Mouse (Mus musculus) kidney, embryonic 14.5 days (tissue): Measurements from ENCODE around the gene Boll. TPM values are rescaled to one million over a fixed set of nuclear protein-coding genes. Genes with fewer than 3 reads are reported as not detected.

ENCODE experiments used
- ATAC-seq: fragments of 200-750 bp; cut with Nextera tagmentation; 2 replicates; pipeline ENCODE4 v1.8.0; 2017; ENCODE audit warnings: moderate number of reproducible peaks, mild to moderate bottlenecking, moderate TSS enrichment, moderate library complexity; ENCODE audit not compliant: low FRiP score, low TSS enrichment
- H3K27ac ChIP-seq: fragments of 300-500 bp; sonication (generic); 2 replicates; pipeline ENCODE4 v1.5.1; 2014; ENCODE audit warnings: low read depth, mild to moderate bottlenecking, low read length, moderate library complexity, mixed read lengths
- H3K27me3 ChIP-seq: fragments of 300-500 bp; sonication (generic); 2 replicates; pipeline ENCODE4 v1.6.1; 2014; ENCODE audit warnings: mild to moderate bottlenecking, low read length; ENCODE audit not compliant: control insufficient read depth, insufficient read depth
- H3K36me3 ChIP-seq: fragments of 300-500 bp; sonication (generic); 2 replicates; pipeline ENCODE4 v1.6.1; 2014; ENCODE audit warnings: low read length, mixed read lengths; ENCODE audit not compliant: control insufficient read depth, insufficient read depth
- H3K4me1 ChIP-seq: fragments of 300-500 bp; sonication (generic); 2 replicates; pipeline ENCODE4 v1.6.1; 2014; ENCODE audit warnings: low read length, mixed read lengths; ENCODE audit not compliant: control insufficient read depth, insufficient read depth
- H3K4me2 ChIP-seq: fragments of 300-500 bp; sonication (generic); replicated peaks from 2 replicates; pipeline ENCODE4 v1.6.1; 2014; ENCODE audit warnings: low read depth, mild to moderate bottlenecking, low read length
- H3K4me3 ChIP-seq: fragments of 300-500 bp; sonication (generic); 2 replicates; pipeline ENCODE4 v1.5.1; 2014; ENCODE audit warnings: mild to moderate bottlenecking, low read length
- H3K9ac ChIP-seq: fragments of 300-500 bp; sonication (generic); 2 replicates; pipeline ENCODE4 v1.6.1; 2014; ENCODE audit warnings: low read depth, mild to moderate bottlenecking, low read length, moderate library complexity
- H3K9me3 ChIP-seq: fragments of 300-500 bp; sonication (generic); 2 replicates; pipeline ENCODE4 v1.6.1; 2016; ENCODE audit warnings: low read length; ENCODE audit not compliant: control insufficient read depth
- WGBS: fragments of 180-500 bp; shearing (Covaris S2); extraction: QIAGEN DNeasy Blood & Tissue Kit; methylation state at CpG from one replicate; pipeline ENCODE4 v1.1.7; 2014; 5-methylcytosine and 5-hydroxymethylcytosine counted together
- polyA plus RNA-seq: library from polyadenylated mRNA; unstranded; fragments of >200 nt; fragmentation: Nextera tagmentation; extraction: Ambion mirVana; gene quantifications from 2 replicates; pipeline ENCODE4 v1.2.1, GENCODE M21; 2014

Gene Boll
- polyA plus RNA-seq, 1 experiment from 2014 or later: 0.72 TPM

DNA sequence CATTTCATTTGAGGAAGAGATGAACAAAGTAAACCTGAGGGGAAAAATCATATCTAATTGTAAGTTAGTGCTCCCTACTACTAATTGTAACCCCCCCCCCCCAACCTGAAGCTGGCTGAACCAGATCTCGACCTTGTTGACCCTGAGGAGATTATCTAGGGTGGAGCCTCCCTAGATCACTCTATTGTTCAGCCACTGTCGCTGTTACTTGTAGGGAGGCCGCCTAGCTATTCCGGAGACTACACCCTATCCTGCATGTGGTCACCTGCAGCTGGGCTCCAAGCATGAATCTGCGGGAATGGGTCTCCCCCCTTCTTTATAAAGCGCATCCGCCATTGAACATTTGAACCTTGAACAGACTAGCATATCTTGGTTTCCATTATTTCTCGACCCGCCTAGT, 84.2 kb downstream of the Boll start:
- Histone ChIP-seq H3K27me3 (no peaks in the 10 kb centered on the region), H3K9ac (no peak overlapping the region), H3K4me2 (no peak overlapping the region), H3K36me3 (no peaks in the 10 kb centered on the region), H3K9me3 (no peaks in the 10 kb centered on the region), H3K4me1 (no peaks in the 10 kb centered on the region), H3K27ac (no peak overlapping the region), H3K4me3 (no peak overlapping the region)
- 76% methylated on average over 9 of the region's 9 CpGs for WGBS
- no peak for ATAC-seq

DNA sequence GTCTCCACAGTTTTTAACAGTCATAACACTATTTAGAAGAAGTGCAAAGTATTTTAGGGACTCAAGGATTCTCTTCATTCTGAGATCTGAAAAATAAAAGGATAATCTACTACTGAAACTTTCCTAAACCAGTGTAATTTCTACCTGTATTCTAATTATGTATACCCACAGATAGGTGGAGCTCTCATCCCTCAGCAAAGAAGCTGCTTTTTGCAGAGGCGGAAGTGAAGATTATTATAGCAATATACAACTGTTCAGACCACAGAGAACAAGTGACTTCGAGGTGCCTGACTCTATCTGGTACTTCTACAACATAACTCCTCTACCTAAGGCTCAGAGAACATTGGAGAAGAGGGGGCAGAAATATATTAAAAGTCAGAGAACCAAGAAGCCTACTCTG, 97.8 kb downstream of the Boll start:
- WGBS: 71% methylated on average over 2 of the region's 2 CpGs
- H3K4me1 ChIP-seq: no peaks in the 10 kb centered on the region
- H3K4me2 ChIP-seq: no peak overlapping the region
- H3K27me3 ChIP-seq: no peaks in the 10 kb centered on the region
- no peak overlapping the region for H3K27ac ChIP-seq
- ATAC-seq: no peak
- H3K9me3 ChIP-seq: no peaks in the 10 kb centered on the region
- no peaks in the 10 kb centered on the region for H3K36me3 ChIP-seq
- no peak overlapping the region for H3K4me3 ChIP-seq
- H3K9ac ChIP-seq: no peak overlapping the region

DNA sequence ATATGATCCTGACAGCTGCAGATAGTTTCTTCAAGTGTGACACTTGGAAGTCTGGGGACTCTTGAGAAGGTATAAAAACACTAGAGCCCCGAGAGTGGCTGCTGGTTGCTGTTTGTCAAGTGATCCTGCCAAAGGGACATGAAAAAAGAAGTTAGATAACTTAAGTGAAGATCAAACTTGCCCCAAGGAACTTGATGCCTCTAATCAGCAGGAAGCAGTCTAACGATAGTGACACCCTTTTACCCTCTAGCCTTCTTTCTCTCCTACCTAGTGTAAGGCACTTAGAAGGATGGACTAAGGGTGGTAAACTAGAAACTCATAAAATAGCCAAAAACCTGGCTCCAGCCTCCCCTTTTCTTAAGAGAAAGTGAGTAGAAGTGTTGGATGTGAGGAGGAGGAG, 98.9 kb downstream of the Boll start:
- no peak for ATAC-seq
- no peaks in the 10 kb centered on the region for H3K36me3 ChIP-seq
- no peaks in the 10 kb centered on the region for H3K27me3 ChIP-seq
- no peaks in the 10 kb centered on the region for H3K4me1 ChIP-seq
- 30% methylated on average over 2 of the region's 2 CpGs for WGBS
- H3K27ac ChIP-seq: no peak overlapping the region
- H3K9ac ChIP-seq: no peak overlapping the region
- no peak overlapping the region for H3K4me2 ChIP-seq
- no peak overlapping the region for H3K4me3 ChIP-seq
- no peaks in the 10 kb centered on the region for H3K9me3 ChIP-seq

DNA sequence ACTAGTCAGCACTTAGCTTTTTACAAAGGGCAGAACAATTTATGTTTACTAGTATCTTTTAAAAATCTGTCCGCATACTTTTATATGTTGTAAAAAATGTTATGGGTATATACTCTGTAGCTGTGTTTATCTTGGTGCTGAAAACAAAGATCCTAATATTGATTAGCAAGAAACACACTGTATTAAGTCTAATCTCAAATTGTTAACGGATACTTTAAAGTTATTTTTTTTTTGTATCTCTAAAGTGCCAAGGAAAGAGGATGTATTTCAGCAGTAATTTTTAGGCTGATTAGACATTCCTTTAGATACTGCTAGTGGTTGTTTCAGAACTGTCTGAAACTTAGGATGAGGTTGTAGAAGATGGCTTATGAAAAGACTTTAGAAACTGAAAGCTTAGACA, 116.9 kb downstream of the Boll start:
- WGBS: 87% methylated on average over 2 of the region's 2 CpGs

DNA sequence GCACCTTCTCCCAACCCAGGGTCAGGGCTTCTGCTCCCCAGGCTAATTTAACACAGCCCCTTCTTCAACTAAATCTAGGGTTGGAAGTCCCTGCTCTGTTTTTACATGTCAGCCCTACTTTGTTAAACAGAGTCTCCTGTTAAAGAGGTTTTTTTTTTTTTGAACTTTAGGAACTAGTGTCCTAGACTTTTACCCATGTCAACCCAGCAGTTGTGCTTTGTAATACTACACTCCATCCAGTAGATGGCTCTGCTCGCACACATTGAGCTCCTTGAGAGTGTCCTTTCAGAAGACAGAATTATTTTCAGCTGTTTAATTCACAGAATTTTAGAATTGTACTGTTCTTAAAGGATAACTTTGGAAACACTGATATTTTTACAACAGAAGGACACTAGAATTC, 124.0 kb downstream of the Boll start:
- H3K4me3 ChIP-seq: peak overlapping the region; percentile 86; the same call in 1 of the 2 replicates
- H3K36me3 ChIP-seq: no peaks in the 10 kb centered on the region
- H3K4me1 ChIP-seq: peaks cover 12% of the 10 kb centered on the region
- H3K4me2 ChIP-seq: peak overlapping the region; percentile 94
- WGBS: 0% methylated on average over 1 of the region's 1 CpGs
- ATAC-seq: no peak
- H3K9me3 ChIP-seq: no peaks in the 10 kb centered on the region
- H3K27ac ChIP-seq: no peak overlapping the region
- H3K9ac ChIP-seq: no peak overlapping the region
- no peaks in the 10 kb centered on the region for H3K27me3 ChIP-seq

More for the DNA sequence above, 116.9 kb downstream of the Boll start:
- Histone ChIP-seq H3K36me3 (no peaks in the 10 kb centered on the region), H3K4me2 (no peak overlapping the region), H3K27ac (no peak overlapping the region), H3K9ac (no peak overlapping the region), H3K27me3 (no peaks in the 10 kb centered on the region), H3K4me3 (no peak overlapping the region), H3K4me1 (no peaks in the 10 kb centered on the region), H3K9me3 (no peaks in the 10 kb centered on the region)
- no peak for ATAC-seq

DNA sequence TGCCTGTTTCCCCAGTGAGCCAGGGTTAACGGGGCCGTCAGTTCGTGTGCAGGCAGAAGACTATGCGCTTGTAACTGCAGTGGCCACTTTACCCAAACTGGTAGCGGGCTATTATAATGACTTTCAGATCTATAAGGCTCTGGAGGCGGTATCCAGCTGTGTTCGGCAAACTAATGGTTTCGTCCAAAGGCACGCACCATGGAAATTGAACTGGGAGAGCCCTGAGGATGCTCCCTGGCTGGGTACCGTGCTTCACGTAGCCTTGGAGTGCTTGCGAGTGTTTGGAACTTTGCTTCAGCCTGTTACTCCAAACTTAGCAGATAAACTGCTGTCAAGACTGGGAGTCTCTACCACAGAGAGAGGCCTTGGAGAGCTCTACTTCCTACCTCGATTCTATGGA, 124.8 kb downstream of the Boll start:
- Histone ChIP-seq H3K4me1 (peaks cover 12% of the 10 kb centered on the region), H3K27ac (no peak overlapping the region), H3K9me3 (no peaks in the 10 kb centered on the region), H3K4me3 (peak overlapping the region; percentile 86), H3K36me3 (no peaks in the 10 kb centered on the region), H3K4me2 (peak overlapping the region; percentile 94), H3K9ac (peak overlapping the region; percentile 78), H3K27me3 (no peaks in the 10 kb centered on the region)
- ATAC-seq: no peak
- WGBS: 35% methylated on average over 13 of the region's 13 CpGs

DNA sequence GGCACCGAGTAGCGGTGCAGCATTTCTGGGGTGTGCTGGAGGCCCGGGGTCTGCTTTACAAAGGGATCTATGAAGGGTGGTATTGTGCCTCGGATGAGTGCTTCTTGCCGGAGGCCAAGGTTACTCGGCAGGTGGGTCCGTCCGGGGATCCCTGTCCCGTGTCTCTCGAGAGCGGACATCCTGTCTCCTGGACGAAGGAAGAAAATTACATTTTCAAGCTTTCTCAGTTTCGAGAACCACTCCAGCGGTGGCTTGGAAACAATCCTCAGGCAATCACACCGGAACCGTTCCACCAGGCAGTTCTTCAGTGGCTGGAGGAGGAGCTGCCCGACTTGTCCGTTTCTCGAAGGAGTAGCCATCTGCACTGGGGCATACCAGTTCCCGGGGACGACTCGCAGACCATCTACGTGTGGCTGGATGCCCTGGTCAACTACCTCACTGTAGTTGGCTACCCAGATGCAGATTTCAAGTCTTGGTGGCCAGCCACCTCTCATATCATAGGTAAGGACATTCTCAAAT, 125.6 kb downstream of the Boll start:
- peak; percentile 65 for ATAC-seq
- Histone ChIP-seq H3K9me3 (no peaks in the 10 kb centered on the region), H3K36me3 (no peaks in the 10 kb centered on the region), H3K4me2 (peak overlapping the region; percentile 94), H3K27ac (peak overlapping the region; percentile 55; the same call in 1 of the 2 replicates), H3K27me3 (no peaks in the 10 kb centered on the region), H3K4me3 (peak overlapping the region; percentile 86), H3K9ac (peak overlapping the region; percentile 78), H3K4me1 (peaks cover 12% of the 10 kb centered on the region)
- under 1% methylated on average over 23 of the region's 23 CpGs for WGBS

DNA sequence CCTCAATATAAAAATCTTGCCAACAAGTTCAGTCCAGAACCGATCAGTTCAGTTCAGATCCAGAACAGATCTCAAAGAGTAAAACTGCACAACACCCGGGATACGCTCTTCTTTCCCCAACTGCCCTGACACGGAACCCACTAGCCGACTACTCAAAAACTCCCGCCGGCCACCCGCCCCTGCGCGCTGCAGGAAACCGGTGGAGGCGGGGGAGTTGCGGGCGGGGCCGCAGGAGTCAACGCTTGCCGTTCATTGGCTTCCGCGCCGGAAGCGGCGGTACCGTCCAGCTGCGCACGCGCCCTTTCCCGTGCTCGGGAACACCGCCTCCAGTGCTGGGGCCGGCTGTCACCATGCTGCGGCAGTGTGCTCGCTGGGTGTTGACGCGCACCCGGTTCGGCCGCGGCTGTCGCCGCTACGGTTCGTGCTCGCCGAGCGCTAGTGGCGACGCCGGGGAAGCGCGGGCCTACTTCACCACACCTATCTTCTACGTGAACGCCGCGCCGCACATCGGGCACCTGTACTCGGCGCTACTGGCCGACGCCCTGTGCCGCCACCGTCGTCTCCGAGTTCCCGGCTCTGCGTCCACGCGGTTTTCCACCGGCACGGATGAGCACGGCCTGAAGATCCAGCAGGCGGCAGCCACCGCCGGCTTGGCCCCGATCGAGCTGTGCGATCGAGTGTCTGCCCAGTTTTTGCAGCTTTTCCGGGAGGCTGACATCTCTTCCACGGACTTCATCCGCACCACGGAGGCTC, 126.2 kb downstream of the Boll start, which contains the start of gene Mars2:
Gene Mars2, plus strand, starts transcription at position 288 of the 753 bp plus-strand sequence.
- Histone ChIP-seq H3K4me2 (peak within 1 kb of the TSS; percentile 94), H3K9ac (peak within 1 kb of the TSS; percentile 78), H3K27me3 (no peaks in the 10 kb centered on the region), H3K36me3 (no peaks in the 10 kb centered on the region), H3K9me3 (no peaks in the 10 kb centered on the region), H3K4me3 (peak within 1 kb of the TSS; percentile 86), H3K27ac (peak within 1 kb of the TSS; percentile 55; the same call in 1 of the 2 replicates), H3K4me1 (peaks cover 12% of the 10 kb centered on the region)
- peak; percentile 98 for ATAC-seq
- WGBS: under 1% methylated on average over 80 of the region's 82 CpGs

DNA sequence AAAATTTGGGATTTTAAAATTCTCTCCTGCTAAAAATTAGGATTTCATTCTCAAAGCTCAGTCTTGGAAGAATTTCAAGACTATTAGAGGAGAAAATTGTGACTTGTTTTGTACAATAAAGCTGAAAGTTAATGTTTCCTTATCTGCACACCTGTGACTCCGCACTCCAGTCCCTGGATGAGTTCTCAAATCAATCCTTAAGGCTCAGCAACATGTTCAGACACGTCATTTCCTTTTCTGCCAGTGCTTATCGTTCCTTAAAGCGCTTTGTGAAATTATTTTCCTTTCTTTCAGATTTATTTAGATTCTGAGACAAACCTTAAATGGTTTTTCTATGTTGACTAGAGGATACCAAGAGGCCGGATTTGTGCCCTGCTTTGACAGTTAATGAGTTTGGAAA, 126.8 kb downstream of the Boll start:
- Histone ChIP-seq H3K9ac (peak overlapping the region; percentile 78; the same call in 1 of the 2 replicates), H3K4me2 (peak overlapping the region; percentile 94), H3K4me3 (peak overlapping the region; percentile 86), H3K9me3 (no peaks in the 10 kb centered on the region), H3K36me3 (no peaks in the 10 kb centered on the region), H3K27ac (no peak overlapping the region), H3K4me1 (peaks cover 12% of the 10 kb centered on the region), H3K27me3 (no peaks in the 10 kb centered on the region)
- ATAC-seq: no peak
- WGBS: 45% methylated on average over 5 of the region's 5 CpGs
